Mouse (Mus musculus): ENCODE results near the gene Rad51b. TPM values are rescaled to one million over a fixed set of nuclear protein-coding genes. Genes with fewer than 3 reads are reported as not detected.
"Not testable (repeated sequence)": the region's sequence is repeated elsewhere in the genome, so short reads cannot be mapped to it uniquely, and the experiment has no call there.

Gene Rad51b
- polyA plus RNA-seq, 1 experiment from 2014 or later = 3.9 TPM

DNA sequence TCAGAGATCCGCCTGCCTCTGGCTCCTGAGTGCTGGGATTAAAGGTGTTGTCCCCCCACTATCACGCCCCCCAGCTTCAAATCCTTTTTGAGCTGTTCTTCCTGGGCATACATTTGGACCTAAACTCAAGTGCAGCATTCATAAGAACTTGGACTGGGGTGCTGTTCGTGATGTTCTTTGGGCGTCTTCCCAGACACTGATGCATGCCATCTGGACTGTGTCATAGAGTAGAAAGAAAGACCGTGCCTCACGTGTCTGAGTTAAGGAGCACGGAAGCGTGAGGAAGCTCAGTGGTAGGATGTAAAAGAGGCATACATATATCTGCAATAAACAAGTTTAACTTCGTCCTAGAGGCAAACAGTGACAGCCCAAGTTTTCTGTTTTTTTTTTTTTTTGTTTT, 4.7 kb downstream of the Rad51b start:
- no peaks in the 10 kb centered on the region for H3K4me1 ChIP-seq (replicated peaks; ENCODE audit: insufficient read depth, low read length)
- DNase-seq (ENCODE audit: low spot score) (peak; percentile 55), ATAC-seq (replicated peaks; ENCODE audit: low FRiP score, low read depth) (no peak)
- WGBS = 65% methylated on average over 9 of the region's 9 CpGs
- H3K9ac ChIP-seq (ENCODE audit: low read depth, low read length) = no peak overlapping the region
- no peak overlapping the region for H3K4me3 ChIP-seq (replicated peaks; ENCODE audit: low read depth, low read length)
- H3K36me3 ChIP-seq (ENCODE audit: insufficient read depth, low read length) = no peaks in the 10 kb centered on the region
- no peak for TF ChIP-seq CTCF (IDR thresholded peaks at IDR 0.05; ENCODE audit: low read depth)
- no peaks in the 10 kb centered on the region for H3K9me3 ChIP-seq (replicated peaks; ENCODE audit: low read length)
- H3K27ac ChIP-seq = no peak overlapping the region
- no peaks in the 10 kb centered on the region for H3K27me3 ChIP-seq (ENCODE audit: insufficient read depth, low read length)
- no peak overlapping the region for H3K4me2 ChIP-seq (ENCODE audit: low read length)

DNA sequence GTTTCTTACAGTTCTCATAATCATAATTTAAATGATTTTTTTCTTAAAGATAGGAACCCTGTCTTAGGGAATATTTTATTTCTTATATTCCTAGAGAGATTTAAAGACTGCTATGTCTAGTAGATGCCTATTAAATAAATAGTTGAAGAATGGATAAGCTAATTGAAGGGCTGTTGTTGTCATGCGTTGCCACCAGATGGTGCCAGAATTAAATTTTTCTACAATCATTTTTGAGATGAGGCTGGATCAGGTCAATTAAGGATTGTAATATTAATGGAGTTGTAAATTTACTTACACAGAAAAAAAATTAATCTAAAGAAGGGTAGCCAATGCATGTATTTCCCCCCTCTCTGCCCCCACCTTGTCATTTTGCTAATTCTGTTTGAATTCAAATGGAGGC, 8.0 kb downstream of the Rad51b start:
- Histone ChIP-seq H3K4me3 (replicated peaks; ENCODE audit: low read depth, low read length) (no peak overlapping the region), H3K27ac (no peak overlapping the region), H3K4me2 (ENCODE audit: low read length) (no peak overlapping the region), H3K9me3 (replicated peaks; ENCODE audit: low read length) (no peaks in the 10 kb centered on the region), H3K36me3 (ENCODE audit: insufficient read depth, low read length) (no peaks in the 10 kb centered on the region), H3K4me1 (replicated peaks; ENCODE audit: insufficient read depth, low read length) (no peaks in the 10 kb centered on the region), H3K9ac (ENCODE audit: low read depth, low read length) (no peak overlapping the region), H3K27me3 (ENCODE audit: insufficient read depth, low read length) (no peaks in the 10 kb centered on the region)
- no peak for ATAC-seq (replicated peaks; ENCODE audit: low FRiP score, low read depth)
- peak; percentile 56 for DNase-seq (ENCODE audit: low spot score)
- TF ChIP-seq CTCF (IDR thresholded peaks at IDR 0.05; ENCODE audit: low read depth) = peak; percentile 66
- WGBS = 59% methylated on average over 1 of the region's 1 CpGs

- TF ChIP-seq CTCF (IDR thresholded peaks at IDR 0.05; ENCODE audit: low read depth) = no peak
- H3K9me3 ChIP-seq (replicated peaks; ENCODE audit: low read length) = no peaks in the 10 kb centered on the region
- no peaks in the 10 kb centered on the region for H3K36me3 ChIP-seq (ENCODE audit: insufficient read depth, low read length)
- H3K4me1 ChIP-seq (replicated peaks; ENCODE audit: insufficient read depth, low read length) = no peaks in the 10 kb centered on the region
- H3K4me3 ChIP-seq (replicated peaks; ENCODE audit: low read depth, low read length) = no peak overlapping the region
- peak; percentile 82 for DNase-seq (ENCODE audit: low spot score)
- ATAC-seq (replicated peaks; ENCODE audit: low FRiP score, low read depth) = no peak
- 27% methylated on average over 4 of the region's 4 CpGs for WGBS
- no peaks in the 10 kb centered on the region for H3K27me3 ChIP-seq (ENCODE audit: insufficient read depth, low read length)
- no peak overlapping the region for H3K9ac ChIP-seq (ENCODE audit: low read depth, low read length)
- no peak overlapping the region for H3K4me2 ChIP-seq (ENCODE audit: low read length)
- no peak overlapping the region for H3K27ac ChIP-seq
These were observed 8.9 kb downstream of the Rad51b start for GRCm38 (mm10) chr12:79306013-79306412.

- Histone ChIP-seq H3K4me3 (replicated peaks; ENCODE audit: low read depth, low read length) (no peak overlapping the region), H3K4me2 (ENCODE audit: low read length) (no peak overlapping the region), H3K27ac (no peak overlapping the region), H3K36me3 (ENCODE audit: insufficient read depth, low read length) (no peaks in the 10 kb centered on the region), H3K9ac (ENCODE audit: low read depth, low read length) (no peak overlapping the region), H3K27me3 (ENCODE audit: insufficient read depth, low read length) (no peaks in the 10 kb centered on the region), H3K4me1 (replicated peaks; ENCODE audit: insufficient read depth, low read length) (no peaks in the 10 kb centered on the region), H3K9me3 (replicated peaks; ENCODE audit: low read length) (no peaks in the 10 kb centered on the region)
- DNase-seq (ENCODE audit: low spot score) (no peak), ATAC-seq (replicated peaks; ENCODE audit: low FRiP score, low read depth) (no peak)
- WGBS = 82% methylated on average over 4 of the region's 4 CpGs
- no peak for TF ChIP-seq CTCF (IDR thresholded peaks at IDR 0.05; ENCODE audit: low read depth)
These were observed 16.6 kb downstream of the Rad51b start for GRCm38 (mm10) chr12:79313721-79314120.

DNA sequence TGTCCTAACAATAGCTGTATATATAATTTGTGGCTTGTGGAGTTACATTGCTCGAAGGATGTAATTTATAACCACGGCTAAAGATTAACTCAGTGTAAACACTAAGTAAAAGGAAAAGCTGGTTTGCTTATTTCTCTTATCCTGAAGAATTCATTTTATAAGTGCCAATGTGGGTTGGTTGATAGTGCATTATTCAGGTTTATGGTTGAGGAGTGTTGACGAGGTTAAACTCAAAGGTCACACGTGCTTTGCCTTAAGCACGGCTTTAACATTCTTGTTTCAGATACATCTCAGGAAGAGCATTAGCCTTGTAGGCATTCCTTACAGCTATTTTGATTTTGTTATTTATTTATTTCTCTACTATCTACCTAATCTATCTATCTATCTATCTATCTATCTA, 20.3 kb downstream of the Rad51b start:
- no peaks in the 10 kb centered on the region for H3K27me3 ChIP-seq (ENCODE audit: insufficient read depth, low read length)
- H3K4me2 ChIP-seq (ENCODE audit: low read length) = no peak overlapping the region
- H3K27ac ChIP-seq = no peak overlapping the region
- no peak overlapping the region for H3K9ac ChIP-seq (ENCODE audit: low read depth, low read length)
- 35% methylated on average over 5 of the region's 5 CpGs for WGBS
- H3K36me3 ChIP-seq (ENCODE audit: insufficient read depth, low read length) = no peaks in the 10 kb centered on the region
- no peak overlapping the region for H3K4me3 ChIP-seq (replicated peaks; ENCODE audit: low read depth, low read length)
- DNase-seq (ENCODE audit: low spot score) (peak; percentile 73), ATAC-seq (replicated peaks; ENCODE audit: low FRiP score, low read depth) (no peak)
- no peaks in the 10 kb centered on the region for H3K9me3 ChIP-seq (replicated peaks; ENCODE audit: low read length)
- H3K4me1 ChIP-seq (replicated peaks; ENCODE audit: insufficient read depth, low read length) = no peaks in the 10 kb centered on the region
- no peak for TF ChIP-seq CTCF (IDR thresholded peaks at IDR 0.05; ENCODE audit: low read depth)

DNA sequence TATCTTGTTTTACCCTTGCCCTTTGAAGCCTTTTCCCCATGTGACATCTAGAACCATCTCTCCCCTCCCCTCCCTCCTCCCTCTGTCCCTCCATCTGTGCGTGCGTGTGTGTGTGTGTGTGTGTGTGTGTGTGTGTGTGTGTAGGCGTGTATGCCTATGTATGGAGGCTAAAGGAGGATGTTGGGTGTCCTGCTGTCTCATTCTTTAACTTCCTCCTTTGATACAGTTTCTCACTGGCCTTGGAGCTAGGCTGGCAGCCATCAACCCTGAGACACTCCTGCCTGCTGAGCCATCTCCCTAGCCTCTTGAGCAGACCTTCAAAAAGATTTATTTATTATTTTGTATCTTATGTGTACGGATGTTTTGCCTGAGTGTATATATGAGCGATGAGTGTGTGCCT, 23.8 kb downstream of the Rad51b start:
- 76% methylated on average over 5 of the region's 5 CpGs for WGBS
- TF ChIP-seq CTCF (IDR thresholded peaks at IDR 0.05; ENCODE audit: low read depth) = no peak

GRCm38 (mm10) chr12:79322539-79322938, 25.5 kb downstream of the Rad51b start:
- H3K36me3 ChIP-seq (ENCODE audit: insufficient read depth, low read length); H3K4me3 ChIP-seq (replicated peaks; ENCODE audit: low read depth, low read length); H3K9me3 ChIP-seq (replicated peaks; ENCODE audit: low read length); ATAC-seq (replicated peaks; ENCODE audit: low FRiP score, low read depth); H3K27ac ChIP-seq; H3K9ac ChIP-seq (ENCODE audit: low read depth, low read length); H3K27me3 ChIP-seq (ENCODE audit: insufficient read depth, low read length); H3K4me2 ChIP-seq (ENCODE audit: low read length); H3K4me1 ChIP-seq (replicated peaks; ENCODE audit: insufficient read depth, low read length): not testable (repeated sequence)
- WGBS = 80% methylated on average over 2 of the region's 2 CpGs
- peak; percentile 69 for TF ChIP-seq CTCF (IDR thresholded peaks at IDR 0.05; ENCODE audit: low read depth)
- DNase-seq (ENCODE audit: low spot score) = peak; percentile 84

More for the DNA sequence above, 23.8 kb downstream of the Rad51b start:
- DNase-seq (ENCODE audit: low spot score) (no peak), ATAC-seq (replicated peaks; ENCODE audit: low FRiP score, low read depth) (no peak)
- H3K9me3 ChIP-seq (replicated peaks; ENCODE audit: low read length) = no peaks in the 10 kb centered on the region
- H3K27ac ChIP-seq = no peak overlapping the region
- no peak overlapping the region for H3K4me2 ChIP-seq (ENCODE audit: low read length)
- H3K9ac ChIP-seq (ENCODE audit: low read depth, low read length) = no peak overlapping the region
- H3K4me1 ChIP-seq (replicated peaks; ENCODE audit: insufficient read depth, low read length) = no peaks in the 10 kb centered on the region
- no peak overlapping the region for H3K4me3 ChIP-seq (replicated peaks; ENCODE audit: low read depth, low read length)
- no peaks in the 10 kb centered on the region for H3K27me3 ChIP-seq (ENCODE audit: insufficient read depth, low read length)
- no peaks in the 10 kb centered on the region for H3K36me3 ChIP-seq (ENCODE audit: insufficient read depth, low read length)

Data from kidney, postnatal 0 days (tissue).